Mouse (Mus musculus): ENCODE results near the gene 1700016D06Rik.

- TF ChIP-seq CTCF (IDR thresholded peaks at IDR 0.05; ENCODE audit: low read depth) (no peak), EP300 (IDR thresholded peaks at IDR 0.05; ENCODE audit: low read depth) (no peak)
These were observed 36.2 kb upstream of the 1700016D06Rik start for GRCm38 (mm10) chr8:11737096-11737495.
